Mouse (Mus musculus): Measurements from ENCODE around the gene Ano10.

Ano10 gene

DNA sequence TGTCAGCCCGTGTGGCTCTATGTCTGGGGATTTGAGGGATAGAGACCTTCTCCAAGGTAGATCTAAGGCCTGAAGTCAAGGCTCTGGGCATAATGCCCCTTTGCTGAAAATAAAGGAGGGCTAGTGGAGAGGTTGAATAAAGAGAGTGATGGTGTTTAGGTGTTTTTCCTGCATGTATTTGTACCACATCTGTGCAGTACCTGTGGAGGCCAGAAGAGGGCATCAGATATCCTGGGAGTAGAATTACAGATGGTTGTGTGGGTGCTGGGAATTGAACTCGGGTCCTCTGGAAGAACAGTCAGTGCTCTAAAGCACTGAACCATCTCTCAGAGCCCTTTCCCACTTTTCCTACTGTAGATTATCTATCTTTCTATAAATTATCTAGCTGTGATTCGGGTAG is 149.4 kb downstream of the Ano10 start:
- no peak for TF ChIP-seq GATA4 (IDR thresholded peaks at IDR 0.05; ENCODE audit: insufficient replicate concordance, low read length)

DNA sequence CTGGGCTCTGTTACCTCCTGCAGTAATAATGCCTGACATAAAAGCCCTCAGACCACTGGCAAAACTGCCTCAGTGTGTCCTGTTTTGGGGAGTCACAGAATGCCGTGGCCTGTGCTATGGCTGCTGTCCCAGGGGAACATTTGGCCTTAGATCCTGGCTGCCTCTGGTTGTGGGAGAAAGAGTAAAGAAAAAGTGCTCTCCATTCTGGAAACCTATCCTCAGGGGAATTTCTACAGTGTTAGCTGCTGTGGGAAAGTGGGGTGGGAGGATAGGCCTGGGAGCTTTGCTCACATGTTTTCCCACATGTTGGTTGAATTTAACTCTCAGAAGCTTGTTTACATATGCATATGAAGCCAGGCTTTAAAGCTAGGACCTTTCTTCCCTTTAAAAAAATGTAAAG is 151.0 kb downstream of the Ano10 start:
- no peak for TF ChIP-seq GATA4 (IDR thresholded peaks at IDR 0.05; ENCODE audit: insufficient replicate concordance, low read length)

DNA sequence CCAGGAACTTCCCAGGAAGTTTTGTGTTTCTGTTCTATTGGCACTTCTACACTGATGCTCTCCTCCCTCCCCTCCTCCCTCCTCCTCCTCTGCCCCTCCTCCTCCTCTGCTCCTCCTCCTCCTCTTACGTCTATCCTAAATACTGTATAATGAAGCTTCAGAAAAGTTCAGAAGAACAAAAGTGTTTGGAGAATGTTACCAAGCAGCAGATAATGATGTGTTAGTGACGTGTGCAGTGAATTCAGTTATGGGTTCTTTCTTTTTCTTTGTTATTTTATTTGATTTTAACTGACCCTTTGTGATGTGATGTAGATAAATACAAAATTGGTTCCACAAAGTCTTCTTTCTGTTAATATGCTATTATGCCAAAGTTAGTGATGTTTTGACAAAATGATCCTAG is 155.0 kb downstream of the Ano10 start:
- no peak for TF ChIP-seq GATA4 (IDR thresholded peaks at IDR 0.05; ENCODE audit: insufficient replicate concordance, low read length)

- no peak for TF ChIP-seq GATA4 (IDR thresholded peaks at IDR 0.05; ENCODE audit: insufficient replicate concordance, low read length)
These were observed 155.7 kb downstream of the Ano10 start for GRCm38 (mm10) chr9:122138371-122139029.

DNA sequence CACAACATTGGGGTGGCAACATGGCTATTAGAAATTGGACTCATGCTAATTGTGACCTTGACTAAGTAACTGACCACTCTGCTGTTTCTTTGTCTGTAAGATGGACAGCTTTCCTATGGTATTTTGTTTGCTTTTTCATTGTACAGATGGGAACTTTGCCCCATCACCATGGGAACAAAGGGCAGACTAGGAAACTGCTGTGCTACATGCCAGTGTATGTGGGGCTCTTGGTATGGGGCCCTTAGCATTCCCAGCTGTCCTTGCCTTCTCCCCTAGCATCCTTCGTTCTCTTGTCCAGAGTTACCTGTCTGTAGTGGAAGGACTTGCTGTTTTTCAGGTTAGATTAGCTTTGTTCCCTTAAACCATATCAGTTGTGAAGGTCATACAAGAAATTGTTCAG is 156.3 kb downstream of the Ano10 start:
- no peak for TF ChIP-seq GATA4 (IDR thresholded peaks at IDR 0.05; ENCODE audit: insufficient replicate concordance, low read length)

DNA sequence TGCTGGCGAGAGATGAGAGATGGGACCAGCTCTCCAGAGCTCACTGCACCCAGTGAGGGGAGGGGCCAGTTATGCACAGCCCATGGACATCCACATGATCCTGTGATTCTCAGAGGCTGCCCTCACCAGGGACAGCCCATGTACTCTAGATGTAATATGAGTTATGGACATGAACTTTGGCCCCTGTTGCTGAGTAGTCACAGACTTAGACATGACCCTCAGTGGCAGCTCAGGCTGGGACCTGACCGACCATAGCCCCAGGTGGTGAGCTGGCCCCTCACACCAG is 158.4 kb downstream of the Ano10 start:
- no peak for TF ChIP-seq GATA4 (IDR thresholded peaks at IDR 0.05; ENCODE audit: insufficient replicate concordance, low read length)

GRCm38 (mm10) chr9:122135095-122135884 is 158.9 kb downstream of the Ano10 start:
- peak; percentile 73; the same call in 1 of the 2 replicates for TF ChIP-seq GATA4 (IDR thresholded peaks at IDR 0.05; ENCODE audit: insufficient replicate concordance, low read length)

- peak; percentile 70; the same call in 1 of the 2 replicates for TF ChIP-seq GATA4 (IDR thresholded peaks at IDR 0.05; ENCODE audit: insufficient replicate concordance, low read length)
These were observed 162.1 kb downstream of the Ano10 start for GRCm38 (mm10) chr9:122132145-122132544.

DNA sequence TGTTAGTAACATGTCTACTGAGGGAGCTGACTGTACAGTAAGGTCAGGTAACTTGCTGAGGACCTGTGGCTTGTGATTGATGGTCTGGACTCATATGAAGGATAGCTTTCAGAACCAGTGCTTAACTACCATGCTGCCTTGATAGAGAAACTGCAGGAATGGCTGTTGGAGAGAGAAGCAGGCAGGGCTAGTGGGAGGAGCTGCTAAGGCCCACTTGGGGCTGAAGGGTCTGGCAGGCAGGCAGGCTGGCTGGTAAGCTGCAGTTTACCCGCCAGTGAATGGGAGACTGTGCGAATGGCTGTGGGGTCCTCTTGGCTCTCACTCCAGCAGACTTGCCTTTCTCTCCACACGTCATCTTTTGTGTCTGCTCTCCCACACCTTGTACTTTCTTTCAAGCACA is 163.6 kb downstream of the Ano10 start:
- TF ChIP-seq GATA4 (IDR thresholded peaks at IDR 0.05; ENCODE audit: insufficient replicate concordance, low read length) = no peak

DNA sequence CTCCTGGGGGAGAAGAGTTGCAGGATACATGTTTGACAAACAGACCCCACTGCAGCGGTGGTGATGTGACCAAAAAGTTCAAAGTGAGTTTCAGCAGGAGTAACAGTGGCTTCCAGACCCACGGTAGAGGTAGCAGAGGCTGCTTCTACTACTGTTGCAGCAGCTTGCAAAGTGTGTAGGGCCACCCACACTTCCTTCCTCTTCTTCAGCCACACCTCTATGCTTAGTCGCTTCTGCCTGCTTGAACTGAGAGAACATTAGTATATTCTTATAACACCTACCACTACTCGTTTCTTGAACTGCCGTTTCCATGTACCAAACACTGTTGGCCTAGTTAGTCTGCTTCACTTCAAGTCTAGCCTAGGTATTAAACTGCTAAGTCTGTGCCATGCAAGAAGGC is 165.5 kb downstream of the Ano10 start:
- no peak for TF ChIP-seq GATA4 (IDR thresholded peaks at IDR 0.05; ENCODE audit: insufficient replicate concordance, low read length)

GRCm38 (mm10) chr9:122127271-122127785 is 166.9 kb downstream of the Ano10 start:
- no peak for TF ChIP-seq GATA4 (IDR thresholded peaks at IDR 0.05; ENCODE audit: insufficient replicate concordance, low read length)

GRCm38 (mm10) chr9:122126790-122127189 is 167.4 kb downstream of the Ano10 start:
- TF ChIP-seq GATA4 (IDR thresholded peaks at IDR 0.05; ENCODE audit: insufficient replicate concordance, low read length) = no peak
